ENCODE assay signal across 16 mouse cellular contexts in the genomic region with DNA sequence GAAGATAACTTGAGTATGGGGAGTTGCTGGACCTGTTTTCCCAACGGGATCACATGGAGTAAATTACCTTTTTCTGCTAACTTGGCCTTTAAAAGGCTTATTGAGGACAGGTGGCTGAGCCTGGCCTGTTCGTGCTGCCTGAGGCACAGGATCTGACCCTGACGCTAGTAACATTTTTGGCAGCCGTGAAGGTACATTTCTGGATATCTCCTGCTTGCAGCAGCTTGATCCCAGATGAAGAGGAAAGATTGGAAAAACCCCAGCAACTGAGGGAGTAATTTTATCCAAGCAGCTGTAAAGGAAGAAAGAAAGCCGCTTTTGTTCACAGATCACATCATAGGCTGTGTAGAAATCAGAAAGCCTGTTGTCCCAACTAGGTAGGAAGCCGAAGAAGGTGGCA. TPM values are rescaled to one million over a fixed set of nuclear protein-coding genes. Genes with fewer than 3 reads are reported as not detected.
DNase-seq lines count a peak whose midpoint lies in the region; ATAC-seq and TF ChIP-seq lines count a peak whose summit lies in the region.
"Had no signal": no experiment of that assay in that cellular context is flagged by ENCODE, and none has a peak within 500 bp of the region (broad histone marks: within the 10 kb centered on the region; RNA-seq: fewer than 3 reads in every experiment).

No protein-coding gene starts in this region.

- peak; percentile 17 for DNase-seq in adrenal gland, adult 2 months
- DNase-seq in adrenal gland, adult 8-10 months: no peak
- peak; percentile 18 for DNase-seq in liver, adult 2 months (ENCODE audit: extremely low read depth, low read depth, low spot score)
- peak; percentile 100 for DNase-seq in fat pad, adult 2 months (ENCODE audit: extremely low read depth, low read depth, low spot score)
- peak; percentile 32 for DNase-seq in telencephalon, adult 2 months (ENCODE audit: low read depth, low spot score)
- no peak for DNase-seq in c-Kit-positive CD71-positive TER-119-positive erythroid progenitor cells, embryonic 14.5 days (ENCODE audit: low spot score)
- DNase-seq: cerebellum, adult 18-20 months; layer of hippocampus, postnatal 36 days; lung, postnatal 14 days; thymus, postnatal 25 days had no signal

- no peak for TF ChIP-seq CTCF in liver, adult 2 months (IDR thresholded peaks at IDR 0.05; ENCODE audit: low read depth, low read length)

- WGBS in liver, adult 2 months: 87% methylated on average over 6 of the region's 6 CpGs
- 65% methylated on average over 6 of the region's 6 CpGs for WGBS in liver, embryonic 12.5 days (ENCODE audit: insufficient replicate concordance)
- 85% methylated on average over 6 of the region's 6 CpGs for WGBS in forebrain, embryonic 13.5 days

- H3K36me3 ChIP-seq in liver, adult 2 months (ENCODE audit: control insufficient read depth, insufficient read depth, low read length): no peaks in the 10 kb centered on the region
- no peaks in the 10 kb centered on the region for H3K36me3 ChIP-seq in liver, embryonic 12.5 days
- no peaks in the 10 kb centered on the region for H3K36me3 ChIP-seq in forebrain, embryonic 13.5 days (ENCODE audit: poor library complexity, severe bottlenecking)
- H3K36me3 ChIP-seq: midbrain, embryonic 13.5 days had no signal

- no peak for TF ChIP-seq POLR2A in liver, adult 2 months (IDR thresholded peaks at IDR 0.05; ENCODE audit: extremely low read depth, insufficient read depth, low read length)

- no peaks in the 10 kb centered on the region for H3K79me2 ChIP-seq in liver, adult 2 months (ENCODE audit: control insufficient read depth, insufficient read depth, low read length)

- H3K9me3 ChIP-seq in liver, embryonic 12.5 days (replicated peaks): no peaks in the 10 kb centered on the region
- no peaks in the 10 kb centered on the region for H3K9me3 ChIP-seq in forebrain, embryonic 13.5 days (replicated peaks)
- H3K9me3 ChIP-seq: midbrain, embryonic 13.5 days had no signal

- H3K27me3 ChIP-seq in liver, adult 2 months (ENCODE audit: control insufficient read depth, insufficient read depth, low read length): peaks cover 4% of the 10 kb centered on the region; the same call in 1 of the 2 replicates
- H3K27me3 ChIP-seq in liver, embryonic 12.5 days (replicated peaks): no peaks in the 10 kb centered on the region; the same call in 1 of the 2 replicates
- no peaks in the 10 kb centered on the region for H3K27me3 ChIP-seq in forebrain, embryonic 13.5 days
- H3K27me3 ChIP-seq: midbrain, embryonic 13.5 days had no signal

- H3K4me2 ChIP-seq in liver, embryonic 12.5 days: no peak overlapping the region
- no peak overlapping the region for H3K4me2 ChIP-seq in forebrain, embryonic 13.5 days
- H3K4me2 ChIP-seq: hindbrain, embryonic 14.5 days; liver, embryonic 11.5 days; midbrain, embryonic 13.5 days had no signal

- H3K4me3 ChIP-seq in liver, adult 2 months (ENCODE audit: insufficient read depth, low read depth, low read length): no peak overlapping the region
- no peak overlapping the region for H3K4me3 ChIP-seq in liver, embryonic 12.5 days
- no peak overlapping the region for H3K4me3 ChIP-seq in forebrain, embryonic 13.5 days
- H3K4me3 ChIP-seq: midbrain, embryonic 13.5 days had no signal

- H3K4me1 ChIP-seq in liver, adult 2 months (ENCODE audit: control insufficient read depth, insufficient read depth, low read length): no peaks in the 10 kb centered on the region
- H3K4me1 ChIP-seq in liver, embryonic 12.5 days: no peaks in the 10 kb centered on the region
- no peaks in the 10 kb centered on the region for H3K4me1 ChIP-seq in forebrain, embryonic 13.5 days
- H3K4me1 ChIP-seq: midbrain, embryonic 13.5 days had no signal

- ATAC-seq in liver, embryonic 12.5 days: no peak
- no peak for ATAC-seq in forebrain, embryonic 13.5 days
- ATAC-seq: midbrain, embryonic 13.5 days had no signal

- H3K9ac ChIP-seq in liver, adult 2 months (ENCODE audit: low read depth, low read length): no peak overlapping the region
- H3K9ac ChIP-seq in liver, embryonic 12.5 days: no peak overlapping the region
- H3K9ac ChIP-seq in forebrain, embryonic 13.5 days: no peak overlapping the region
- H3K9ac ChIP-seq: hindbrain, embryonic 14.5 days; midbrain, embryonic 13.5 days had no signal

- H3K27ac ChIP-seq in liver, adult 2 months (replicated peaks; ENCODE audit: insufficient read depth, low read depth, low read length): no peak overlapping the region
- H3K27ac ChIP-seq in liver, embryonic 12.5 days: no peak overlapping the region
- H3K27ac ChIP-seq in forebrain, embryonic 13.5 days: no peak overlapping the region
- H3K27ac ChIP-seq: hindbrain, embryonic 14.5 days; midbrain, embryonic 13.5 days had no signal

RNA-seq across cellular contexts. Expression of gene Aldh3a2, which starts 17.1 kb away (rescaled TPM):
- 10 to 100 TPM; 54.0 to 54.3 TPM for total RNA-seq in adrenal gland, adult 2 months (2021)
- 34.7 and 36.6 TPM in 2 replicates for polyA plus RNA-seq in adrenal gland, adult 2 months (2012; rRNA removed)
- total RNA-seq in adrenal gland, adult 8-10 months (2022): 10 to 100 TPM; 54.6 to 81.7 (median 68.1) TPM
- 229 and 294 TPM in 2 replicates for total RNA-seq in liver, adult 2 months (2014; rRNA removed)
- polyA plus RNA-seq in liver, adult 2 months (2012; rRNA removed): 251 and 399 TPM in 2 replicates
- polyA plus RNA-seq in liver, embryonic 12.5 days (2016; fragmentation: Nextera tagmentation; extraction: Ambion mirVana): 19.5 and 24.5 TPM in 2 replicates
- polyA plus RNA-seq in forebrain, embryonic 13.5 days (2015; fragmentation: Nextera tagmentation; extraction: Ambion mirVana): 20.4 and 21.0 TPM in 2 replicates

RNA-seq across cellular contexts. Expression of gene Slc47a2, which starts 58.3 kb away (rescaled TPM):
- not detected for total RNA-seq in adrenal gland, adult 2 months (2021)
- 0.08 and 0.16 TPM in 2 replicates for polyA plus RNA-seq in adrenal gland, adult 2 months (2012; rRNA removed)
- not detected for total RNA-seq in adrenal gland, adult 8-10 months (2022)
- total RNA-seq in liver, adult 2 months (2014; rRNA removed): not detected in 2 replicates
- not detected in 2 replicates for polyA plus RNA-seq in liver, adult 2 months (2012; rRNA removed)
- polyA plus RNA-seq in liver, embryonic 12.5 days (2016; fragmentation: Nextera tagmentation; extraction: Ambion mirVana): 0.12 TPM in 1 of 2 replicates, not detected in the other
- not detected in 2 replicates for polyA plus RNA-seq in forebrain, embryonic 13.5 days (2015; fragmentation: Nextera tagmentation; extraction: Ambion mirVana)
- total RNA-seq: gastrocnemius, postnatal 4 days had no signal
- polyA plus RNA-seq: hindbrain, embryonic 14.5 days; midbrain, embryonic 13.5 days had no signal

Comparison
In these comparisons a context has a peak if more than half of its experiments do, and no peak if none do; other contexts are left out.
1. DNase-seq: peak in adrenal gland, adult 2 months (single experiment), liver, adult 2 months (single experiment), fat pad, adult 2 months (single experiment) and telencephalon, adult 2 months (single experiment); none in adrenal gland, adult 8-10 months (single experiment) and c-Kit-positive CD71-positive TER-119-positive erythroid progenitor cells, embryonic 14.5 days (single experiment).